Mouse (Mus musculus) midbrain, embryonic 13.5 days (tissue): ENCODE results near the gene Kdm5c. TPM values are rescaled to one million over a fixed set of nuclear protein-coding genes. Genes with fewer than 3 reads are reported as not detected.

Experiments
- ATAC-seq: fragments of 200-750 bp; cut with Nextera tagmentation; 2 replicates; pipeline ENCODE4 v1.8.0; 2017; ENCODE audit warnings: mild to moderate bottlenecking, moderate TSS enrichment, moderate library complexity
- H3K27ac ChIP-seq: fragments of 300-500 bp; sonication (generic); 2 replicates; pipeline ENCODE4 v1.5.1; 2015; ENCODE audit warnings: inconsistent platforms, mild to moderate bottlenecking, moderate library complexity
- H3K27me3 ChIP-seq: fragments of 300-500 bp; sonication (generic); 2 replicates; pipeline ENCODE4 v1.6.1; 2015; ENCODE audit warnings: mild to moderate bottlenecking, inconsistent platforms
- H3K36me3 ChIP-seq: fragments of 300-500 bp; sonication (generic); 2 replicates; pipeline ENCODE4 v1.6.1; 2015; ENCODE audit warnings: mild to moderate bottlenecking, inconsistent platforms
- H3K4me1 ChIP-seq: fragments of 300-500 bp; sonication (generic); replicated peaks from 2 replicates; pipeline ENCODE4 v1.6.1; 2015; ENCODE audit warnings: inconsistent platforms
- H3K4me2 ChIP-seq: fragments of 300-500 bp; sonication (generic); replicated peaks from 2 replicates; pipeline ENCODE4 v1.6.1; 2015; ENCODE audit warnings: moderate library complexity, mild to moderate bottlenecking, inconsistent platforms
- H3K4me3 ChIP-seq: fragments of 300-500 bp; sonication (generic); replicated peaks from 2 replicates; pipeline ENCODE4 v1.5.1; 2015; ENCODE audit warnings: mild to moderate bottlenecking, inconsistent platforms
- H3K9ac ChIP-seq: fragments of 300-500 bp; sonication (generic); replicated peaks from 2 replicates; pipeline ENCODE4 v1.6.1; 2015; ENCODE audit warnings: mild to moderate bottlenecking, inconsistent platforms
- H3K9me3 ChIP-seq: fragments of 300-500 bp; sonication (generic); 2 replicates; pipeline ENCODE4 v1.6.1; 2016; ENCODE audit warnings: mild to moderate bottlenecking, inconsistent platforms
- WGBS: fragments of 180-500 bp; shearing (Covaris S2); methylation state at CpG from one replicate; pipeline ENCODE4 v1.1.7; 2015; 5-methylcytosine and 5-hydroxymethylcytosine counted together
- polyA plus RNA-seq: library from polyadenylated mRNA; unstranded; fragments of >200 nt; fragmentation: Nextera tagmentation; extraction: Ambion mirVana; gene quantifications from 2 replicates; pipeline ENCODE4 v1.2.1, GENCODE M21; 2015

The Kdm5c gene
- 39.6 and 45.6 TPM in 2 replicates for polyA plus RNA-seq

DNA sequence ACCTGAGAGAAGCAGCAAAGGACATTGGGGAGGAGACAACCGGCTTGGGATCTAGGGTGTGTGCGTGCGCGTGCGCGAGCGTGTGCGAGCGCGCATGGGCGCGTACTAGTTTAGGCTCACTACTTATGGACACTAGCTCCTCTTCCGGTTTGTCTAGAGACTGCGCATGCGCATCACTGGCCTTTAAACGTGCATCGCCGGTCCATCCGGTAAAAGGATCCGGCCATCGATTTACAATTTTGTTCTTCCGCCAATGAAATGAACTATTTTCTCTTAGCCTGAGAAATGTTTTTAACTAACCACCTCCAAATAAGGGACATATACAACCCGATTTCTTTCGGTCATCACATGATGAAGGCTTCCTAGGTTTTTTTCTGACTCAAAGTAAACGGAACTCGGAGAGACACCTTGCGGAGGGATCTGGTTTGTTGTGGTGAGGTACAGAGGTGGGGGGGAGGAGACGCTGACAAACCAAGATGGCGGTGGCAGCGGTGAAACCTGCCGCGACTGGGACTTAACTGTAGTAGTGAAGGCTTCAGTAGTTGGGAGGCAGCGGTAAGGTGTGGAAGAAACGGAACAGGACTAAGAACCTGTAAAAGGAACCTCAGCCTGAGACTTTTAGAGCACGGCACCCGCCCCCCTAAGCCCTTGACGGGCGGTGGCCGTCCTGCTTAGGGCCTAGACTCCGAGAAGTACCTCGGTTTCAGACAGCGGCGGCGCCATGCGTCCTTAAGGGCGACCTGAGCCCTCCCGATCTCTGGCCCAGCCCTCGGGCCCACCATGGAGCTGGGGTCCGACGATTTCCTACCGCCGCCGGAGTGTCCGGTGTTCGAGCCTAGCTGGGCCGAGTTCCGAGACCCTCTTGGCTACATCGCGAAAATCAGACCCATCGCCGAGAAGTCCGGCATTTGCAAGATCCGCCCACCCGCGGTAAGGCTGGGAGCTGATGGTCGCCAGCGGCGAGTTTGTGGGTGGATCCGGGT, at the start of gene Kdm5c:
Gene Kdm5c (plus strand): TSS at position 240 of the 983 bp plus-strand sequence.
- ATAC-seq: peak; percentile 98
- H3K36me3 ChIP-seq: peaks cover 13% of the 10 kb centered on the region; the same call in 1 of the 2 replicates
- H3K9me3 ChIP-seq: no peaks in the 10 kb centered on the region
- peak within 1 kb of the TSS; percentile 92 for H3K4me3 ChIP-seq
- H3K4me2 ChIP-seq: peak within 1 kb of the TSS; percentile 93
- H3K4me1 ChIP-seq: peaks cover 20% of the 10 kb centered on the region
- 1% methylated on average over 68 of the region's 69 CpGs for WGBS
- peaks cover 18% of the 10 kb centered on the region for H3K27me3 ChIP-seq
- peak within 1 kb of the TSS; percentile 68 for H3K27ac ChIP-seq
- H3K9ac ChIP-seq: peak within 1 kb of the TSS; percentile 94

- no peak overlapping the region for H3K9ac ChIP-seq
- H3K27me3 ChIP-seq: peaks cover 77% of the 10 kb centered on the region
- ATAC-seq: no peak
- no peak overlapping the region for H3K4me2 ChIP-seq
- H3K4me3 ChIP-seq: no peak overlapping the region
- H3K36me3 ChIP-seq: no peaks in the 10 kb centered on the region
- no peaks in the 10 kb centered on the region for H3K9me3 ChIP-seq
- H3K27ac ChIP-seq: no peak overlapping the region
- H3K4me1 ChIP-seq: no peaks in the 10 kb centered on the region
These were observed 45.7 kb upstream of the Kdm5c start for GRCm38 (mm10) chrX:152187151-152187550.

DNA sequence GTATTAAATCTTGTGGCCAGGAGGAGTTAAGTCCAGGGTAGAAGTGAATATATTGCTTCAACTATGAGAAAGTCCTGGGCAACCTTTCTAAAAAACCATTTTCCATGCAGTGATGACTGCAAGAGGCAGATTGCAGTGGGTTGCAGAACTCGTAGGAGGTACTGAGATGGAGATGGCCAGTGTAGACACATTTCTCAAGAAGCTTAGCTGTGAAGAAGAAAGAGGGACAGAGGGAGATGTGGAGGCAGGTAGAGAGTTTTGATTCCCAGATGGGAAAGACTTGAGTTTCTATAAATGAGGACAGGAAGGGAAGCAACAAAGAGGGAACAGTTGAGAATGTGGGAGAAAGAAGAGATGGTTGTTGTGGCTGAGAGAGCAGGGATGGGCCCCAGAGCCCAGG, 41.6 kb upstream of the Kdm5c start:
- Histone ChIP-seq H3K4me2 (no peak overlapping the region), H3K9me3 (no peaks in the 10 kb centered on the region), H3K27ac (no peak overlapping the region), H3K4me3 (no peak overlapping the region), H3K4me1 (no peaks in the 10 kb centered on the region), H3K27me3 (peaks cover 92% of the 10 kb centered on the region), H3K9ac (no peak overlapping the region), H3K36me3 (no peaks in the 10 kb centered on the region)
- ATAC-seq: no peak
- WGBS: 84% methylated on average over 1 of the region's 1 CpGs

DNA sequence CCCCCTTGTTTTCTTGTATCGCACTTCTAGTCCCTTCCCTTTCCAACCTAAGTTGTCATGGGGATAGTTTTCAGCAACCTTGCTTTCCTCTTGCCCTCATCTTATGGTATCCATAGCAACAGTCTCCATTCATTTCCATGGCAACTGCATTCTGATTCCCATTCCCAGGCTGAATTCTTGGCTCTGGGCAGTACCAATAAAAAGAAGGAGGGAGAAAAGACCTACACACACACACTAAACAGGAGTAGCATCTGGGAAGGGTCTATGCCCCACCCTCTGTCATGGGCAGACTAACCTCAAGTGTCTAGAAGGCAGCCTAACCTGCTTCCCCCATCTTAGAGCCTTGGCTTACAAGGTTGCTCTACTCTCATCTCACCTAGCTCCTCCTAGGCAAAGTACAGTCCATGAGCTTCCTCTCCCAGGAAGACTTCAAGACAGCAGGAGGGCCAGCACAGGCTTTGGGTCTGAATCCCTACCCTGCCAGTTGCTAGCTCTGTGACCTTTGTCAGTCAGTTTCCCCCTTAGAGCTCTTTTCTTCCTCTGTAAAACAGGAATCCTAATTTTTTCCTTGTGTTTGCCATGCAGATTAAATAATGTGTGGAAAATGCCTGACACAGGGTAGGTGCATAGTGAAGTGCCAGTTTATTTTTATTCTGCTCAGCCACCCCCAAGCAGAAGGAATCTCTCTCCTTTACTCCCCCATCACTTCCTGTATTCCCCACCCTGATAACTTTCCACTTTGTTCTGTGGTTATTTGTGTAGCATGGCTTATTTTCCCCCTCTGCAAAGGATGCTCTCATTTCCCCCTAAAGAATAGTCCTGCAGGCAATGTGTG, 34.8 kb upstream of the Kdm5c start:
- Histone ChIP-seq H3K4me2 (peak overlapping the region; percentile 36), H3K4me3 (no peak overlapping the region), H3K9ac (no peak overlapping the region), H3K27me3 (peaks cover 95% of the 10 kb centered on the region), H3K36me3 (no peaks in the 10 kb centered on the region), H3K9me3 (no peaks in the 10 kb centered on the region), H3K4me1 (peaks cover 38% of the 10 kb centered on the region), H3K27ac (peak overlapping the region; percentile 90)
- peak; percentile 91 for ATAC-seq
- 23% methylated on average over 1 of the region's 1 CpGs for WGBS

DNA sequence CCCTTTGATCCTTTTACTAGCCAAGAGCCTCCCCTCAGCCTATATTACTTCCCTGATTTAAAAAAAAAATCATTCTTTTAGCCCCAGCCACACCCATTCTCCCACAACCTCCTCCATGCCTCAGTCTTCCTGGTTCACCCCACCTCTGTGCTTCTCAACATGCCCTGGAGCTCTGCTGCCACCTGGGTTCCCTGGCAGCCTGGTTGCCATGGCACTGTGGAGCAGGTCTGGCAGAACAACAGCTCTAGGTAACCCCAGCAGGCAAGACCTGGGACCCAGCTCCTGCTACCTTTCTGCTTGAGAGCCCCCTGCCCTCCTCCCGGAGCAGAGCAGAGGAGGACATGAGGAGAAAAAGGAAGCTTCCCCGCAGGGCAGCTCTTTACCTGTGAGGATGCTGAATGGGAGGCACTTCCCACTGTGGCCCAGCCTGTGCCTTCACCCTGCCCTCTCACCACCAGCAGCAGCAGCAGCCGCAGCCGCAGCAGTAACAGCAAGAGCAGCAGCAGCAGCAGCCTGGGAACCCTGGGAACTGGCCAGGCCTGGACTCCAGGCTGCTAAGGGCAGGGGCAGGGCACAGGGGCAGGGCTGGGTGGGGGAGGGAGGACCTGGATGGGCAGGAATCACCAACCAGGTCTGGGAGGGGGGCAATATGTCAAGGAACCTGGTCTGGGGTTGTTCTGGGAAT, 30.9 kb upstream of the Kdm5c start:
- peaks cover 97% of the 10 kb centered on the region for H3K27me3 ChIP-seq
- 30% methylated on average over 4 of the region's 4 CpGs for WGBS
- H3K27ac ChIP-seq: peak overlapping the region; percentile 14; the same call in 1 of the 2 replicates

GRCm38 (mm10) chrX:152202422-152203103, 30.3 kb upstream of the Kdm5c start:
- H3K27me3 ChIP-seq: peaks cover 97% of the 10 kb centered on the region

More for the DNA sequence above, 30.9 kb upstream of the Kdm5c start:
- Histone ChIP-seq H3K9ac (no peak overlapping the region), H3K36me3 (no peaks in the 10 kb centered on the region), H3K4me2 (no peak overlapping the region), H3K4me1 (peaks cover 38% of the 10 kb centered on the region), H3K4me3 (no peak overlapping the region), H3K9me3 (no peaks in the 10 kb centered on the region)
- ATAC-seq: no peak

DNA sequence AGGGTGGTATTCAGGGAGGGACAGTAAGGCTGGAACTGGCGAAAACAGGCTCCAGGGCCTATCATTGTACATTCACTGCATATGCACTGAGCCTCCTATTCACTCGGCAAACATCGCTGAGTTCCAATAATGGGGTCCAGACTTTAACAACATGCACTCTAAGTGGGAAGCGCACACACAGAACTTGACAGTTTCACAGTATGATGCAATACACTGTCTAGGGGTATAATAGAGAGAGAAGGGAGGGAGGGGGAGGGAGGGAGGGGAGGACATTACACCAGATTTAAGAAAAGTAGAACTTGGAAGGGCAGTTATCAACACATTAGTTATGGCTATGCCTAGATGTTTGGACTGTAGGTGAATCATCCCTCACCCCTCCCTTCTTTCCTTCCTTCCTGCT, 29.6 kb upstream of the Kdm5c start:
- no peak; the same call in 1 of the 2 replicates for ATAC-seq
- Histone ChIP-seq H3K4me1 (peaks cover 26% of the 10 kb centered on the region), H3K27me3 (peaks cover 94% of the 10 kb centered on the region), H3K4me2 (no peak overlapping the region), H3K27ac (no peak overlapping the region), H3K4me3 (no peak overlapping the region), H3K36me3 (no peaks in the 10 kb centered on the region), H3K9ac (no peak overlapping the region), H3K9me3 (no peaks in the 10 kb centered on the region)
- 49% methylated on average over 4 of the region's 4 CpGs for WGBS

More at GRCm38 (mm10) chrX:152202422-152203103, 30.3 kb upstream of the Kdm5c start:
- no peak overlapping the region for H3K9ac ChIP-seq
- no peaks in the 10 kb centered on the region for H3K36me3 ChIP-seq
- no peak overlapping the region for H3K4me3 ChIP-seq
- no peaks in the 10 kb centered on the region for H3K9me3 ChIP-seq
- ATAC-seq: peak; percentile 1; the same call in 1 of the 2 replicates
- WGBS: 33% methylated on average over 8 of the region's 8 CpGs
- no peak overlapping the region for H3K4me2 ChIP-seq
- H3K4me1 ChIP-seq: peaks cover 31% of the 10 kb centered on the region
- H3K27ac ChIP-seq: peak overlapping the region; percentile 14; the same call in 1 of the 2 replicates

- peaks cover 13% of the 10 kb centered on the region for H3K4me1 ChIP-seq
- ATAC-seq: no peak
- no peaks in the 10 kb centered on the region for H3K9me3 ChIP-seq
- no peak overlapping the region for H3K27ac ChIP-seq
- H3K27me3 ChIP-seq: peaks cover 95% of the 10 kb centered on the region
- no peaks in the 10 kb centered on the region for H3K36me3 ChIP-seq
- H3K9ac ChIP-seq: no peak overlapping the region
- 100% methylated on average over 1 of the region's 1 CpGs for WGBS
- no peak overlapping the region for H3K4me2 ChIP-seq
- no peak overlapping the region for H3K4me3 ChIP-seq
These were observed 27.3 kb upstream of the Kdm5c start for GRCm38 (mm10) chrX:152205486-152205885.

DNA sequence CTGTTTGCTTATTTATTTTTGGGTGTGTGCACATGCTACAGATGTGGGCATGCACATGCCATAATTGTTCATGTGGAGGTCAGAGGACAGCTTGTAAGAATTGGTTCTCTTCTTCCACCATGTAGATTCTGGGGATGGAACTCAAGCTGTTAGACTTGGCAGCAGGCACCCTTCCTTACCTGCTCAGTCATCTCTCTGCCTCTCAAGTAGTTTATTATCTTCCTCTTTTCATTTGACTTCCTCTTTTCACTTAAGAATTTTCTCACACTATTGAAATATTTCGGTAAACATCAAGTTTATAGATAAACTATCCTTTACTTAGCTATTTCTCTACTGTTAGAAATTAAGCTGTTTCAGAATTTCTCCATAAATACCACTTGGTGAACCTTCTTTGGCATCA, 18.1 kb upstream of the Kdm5c start:
- no peak for ATAC-seq
- Histone ChIP-seq H3K4me3 (no peak overlapping the region), H3K4me2 (no peak overlapping the region), H3K4me1 (no peaks in the 10 kb centered on the region), H3K9me3 (no peaks in the 10 kb centered on the region), H3K9ac (no peak overlapping the region), H3K27ac (no peak overlapping the region), H3K27me3 (peaks cover 96% of the 10 kb centered on the region), H3K36me3 (no peaks in the 10 kb centered on the region)
- 87% methylated on average over 1 of the region's 1 CpGs for WGBS

DNA sequence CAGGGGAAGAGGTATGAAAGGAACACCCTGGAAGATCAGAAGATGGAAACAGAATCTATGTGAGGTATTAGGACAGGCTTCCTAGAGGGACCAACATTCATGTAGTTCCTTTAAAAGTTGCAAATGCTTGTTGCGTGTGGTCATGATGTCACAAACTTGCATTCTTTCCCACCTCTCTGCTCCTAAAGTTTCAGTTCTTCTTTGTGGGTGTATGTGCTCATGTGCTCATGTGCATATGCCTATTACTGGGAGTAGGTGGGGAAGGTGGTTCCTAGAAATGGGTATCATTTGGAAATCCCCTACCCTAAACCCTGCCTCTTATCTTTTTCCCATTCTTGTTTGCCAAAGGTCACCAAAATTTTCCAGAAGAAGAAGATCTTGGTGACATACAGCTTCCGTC, 14.3 kb upstream of the Kdm5c start:
- Histone ChIP-seq H3K4me3 (no peak overlapping the region), H3K9ac (no peak overlapping the region), H3K27me3 (peaks cover 95% of the 10 kb centered on the region), H3K4me1 (no peaks in the 10 kb centered on the region), H3K27ac (no peak overlapping the region), H3K4me2 (no peak overlapping the region), H3K9me3 (no peaks in the 10 kb centered on the region), H3K36me3 (no peaks in the 10 kb centered on the region)
- 92% methylated on average over 2 of the region's 2 CpGs for WGBS
- no peak for ATAC-seq

DNA sequence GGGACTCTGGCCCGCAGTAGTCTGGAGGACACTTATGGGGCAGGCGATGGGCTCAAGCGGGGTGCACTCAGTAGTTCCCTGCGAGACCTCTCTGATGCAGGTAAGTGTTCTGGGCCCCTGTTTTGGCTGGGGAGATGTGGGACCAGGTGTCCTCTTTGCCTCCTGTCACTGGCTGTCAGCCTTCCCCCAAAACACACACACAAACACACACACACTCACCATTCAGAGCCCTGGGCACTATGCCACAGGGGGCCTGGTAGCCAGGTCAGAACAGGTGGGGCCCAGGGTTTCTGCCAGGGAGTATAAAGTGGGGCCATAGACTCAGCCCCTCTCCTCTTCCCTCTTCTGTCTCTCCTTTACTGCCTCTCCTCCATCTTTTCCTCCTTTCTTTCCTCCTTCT, 11.1 kb upstream of the Kdm5c start:
- no peak for ATAC-seq
- Histone ChIP-seq H3K4me1 (no peaks in the 10 kb centered on the region), H3K9ac (no peak overlapping the region), H3K27ac (no peak overlapping the region), H3K27me3 (peaks cover 96% of the 10 kb centered on the region), H3K9me3 (no peaks in the 10 kb centered on the region), H3K36me3 (no peaks in the 10 kb centered on the region), H3K4me3 (no peak overlapping the region), H3K4me2 (no peak overlapping the region)
- 79% methylated on average over 4 of the region's 4 CpGs for WGBS
